Mouse (Mus musculus): ENCODE results near the gene Dcx. TPM values are rescaled to one million over a fixed set of nuclear protein-coding genes. Genes with fewer than 3 reads are reported as not detected.

The Dcx gene
- polyA plus RNA-seq, 1 experiment from 2014 or later: 6.6 TPM

GRCm38 (mm10) chrX:143893180-143893579 is 39.9 kb downstream of the Dcx start:
- no peaks in the 10 kb centered on the region; the same call in 1 of the 2 replicates for H3K27me3 ChIP-seq
- no peak overlapping the region for H3K4me3 ChIP-seq
- 51% methylated on average over 3 of the region's 3 CpGs for WGBS
- H3K9ac ChIP-seq: no peak overlapping the region
- H3K9me3 ChIP-seq: no peaks in the 10 kb centered on the region
- H3K4me2 ChIP-seq: no peak overlapping the region
- H3K36me3 ChIP-seq: no peaks in the 10 kb centered on the region
- H3K4me1 ChIP-seq: no peaks in the 10 kb centered on the region
- no peak for ATAC-seq (ENCODE audit: insufficient number of reproducible peaks, low FRiP score, low TSS enrichment, low read depth)
- H3K27ac ChIP-seq: no peak overlapping the region

- 60% methylated on average over 4 of the region's 4 CpGs for WGBS
- H3K27me3 ChIP-seq: peaks cover 9% of the 10 kb centered on the region; the same call in 1 of the 2 replicates
- no peak overlapping the region for H3K9ac ChIP-seq
- 0 out of 2 replicates have a peak overlapping the region, but pooled peaks have one; percentile 17 for H3K27ac ChIP-seq
- no peaks in the 10 kb centered on the region for H3K36me3 ChIP-seq
- H3K9me3 ChIP-seq: no peaks in the 10 kb centered on the region
- 0 out of 2 replicates have a peak, but pooled peaks cover 3% of the 10 kb centered on the region for H3K4me1 ChIP-seq
- H3K4me3 ChIP-seq: no peak overlapping the region
- no peak for ATAC-seq (ENCODE audit: insufficient number of reproducible peaks, low FRiP score, low TSS enrichment, low read depth)
- no peak overlapping the region for H3K4me2 ChIP-seq
Observed at GRCm38 (mm10) chrX:143885765-143886164, 47.3 kb downstream of the Dcx start.

GRCm38 (mm10) chrX:143884953-143885352 is 48.2 kb downstream of the Dcx start:
- 30% methylated on average over 3 of the region's 3 CpGs for WGBS

GRCm38 (mm10) chrX:143884299-143884698 is 48.8 kb downstream of the Dcx start:
- Histone ChIP-seq H3K4me2 (no peak overlapping the region), H3K4me1 (0 out of 2 replicates have a peak, but pooled peaks cover 3% of the 10 kb centered on the region), H3K4me3 (no peak overlapping the region), H3K9me3 (no peaks in the 10 kb centered on the region), H3K27ac (peak overlapping the region; percentile 65), H3K36me3 (no peaks in the 10 kb centered on the region), H3K9ac (no peak overlapping the region), H3K27me3 (peaks cover 9% of the 10 kb centered on the region; the same call in 1 of the 2 replicates)
- 49% methylated on average over 6 of the region's 6 CpGs for WGBS
- ATAC-seq (ENCODE audit: insufficient number of reproducible peaks, low FRiP score, low TSS enrichment, low read depth): peak; percentile 69; the same call in 1 of the 2 replicates

More at GRCm38 (mm10) chrX:143884953-143885352, 48.2 kb downstream of the Dcx start:
- 0 out of 2 replicates have a peak, but pooled peaks cover 3% of the 10 kb centered on the region for H3K4me1 ChIP-seq
- peaks cover 9% of the 10 kb centered on the region; the same call in 1 of the 2 replicates for H3K27me3 ChIP-seq
- H3K27ac ChIP-seq: peak overlapping the region; percentile 65
- no peaks in the 10 kb centered on the region for H3K36me3 ChIP-seq
- no peaks in the 10 kb centered on the region for H3K9me3 ChIP-seq
- ATAC-seq (ENCODE audit: insufficient number of reproducible peaks, low FRiP score, low TSS enrichment, low read depth): peak; percentile 72
- H3K4me3 ChIP-seq: no peak overlapping the region
- H3K9ac ChIP-seq: no peak overlapping the region
- no peak overlapping the region for H3K4me2 ChIP-seq

GRCm38 (mm10) chrX:143881806-143882468 is 51.2 kb downstream of the Dcx start:
- ATAC-seq (ENCODE audit: insufficient number of reproducible peaks, low FRiP score, low TSS enrichment, low read depth): no peak
- 62% methylated on average over 4 of the region's 4 CpGs for WGBS
- no peak overlapping the region for H3K4me2 ChIP-seq
- H3K9me3 ChIP-seq: no peaks in the 10 kb centered on the region
- no peaks in the 10 kb centered on the region for H3K36me3 ChIP-seq
- no peak overlapping the region for H3K27ac ChIP-seq
- peaks cover 9% of the 10 kb centered on the region; the same call in 1 of the 2 replicates for H3K27me3 ChIP-seq
- 0 out of 2 replicates have a peak, but pooled peaks cover 3% of the 10 kb centered on the region for H3K4me1 ChIP-seq
- H3K9ac ChIP-seq: no peak overlapping the region
- H3K4me3 ChIP-seq: no peak overlapping the region

GRCm38 (mm10) chrX:143879631-143880030 is 53.5 kb downstream of the Dcx start:
- WGBS: 81% methylated on average over 3 of the region's 3 CpGs
- Histone ChIP-seq H3K9me3 (no peaks in the 10 kb centered on the region), H3K27ac (no peak overlapping the region), H3K4me3 (no peak overlapping the region), H3K4me1 (no peaks in the 10 kb centered on the region), H3K27me3 (0 out of 2 replicates have a peak, but pooled peaks cover 8% of the 10 kb centered on the region), H3K4me2 (no peak overlapping the region), H3K9ac (no peak overlapping the region), H3K36me3 (no peaks in the 10 kb centered on the region)
- no peak for ATAC-seq (ENCODE audit: insufficient number of reproducible peaks, low FRiP score, low TSS enrichment, low read depth)

GRCm38 (mm10) chrX:143867129-143867664 is 65.9 kb downstream of the Dcx start:
- 64% methylated on average over 5 of the region's 5 CpGs for WGBS
- no peak for ATAC-seq (ENCODE audit: insufficient number of reproducible peaks, low FRiP score, low TSS enrichment, low read depth)
- no peaks in the 10 kb centered on the region for H3K36me3 ChIP-seq
- H3K4me2 ChIP-seq: no peak overlapping the region
- no peak overlapping the region for H3K4me3 ChIP-seq
- H3K9ac ChIP-seq: no peak overlapping the region
- no peak overlapping the region for H3K27ac ChIP-seq
- H3K4me1 ChIP-seq: no peaks in the 10 kb centered on the region
- no peaks in the 10 kb centered on the region for H3K9me3 ChIP-seq
- H3K27me3 ChIP-seq: peaks cover 4% of the 10 kb centered on the region; the same call in 1 of the 2 replicates

- Histone ChIP-seq H3K4me2 (no peak overlapping the region), H3K27ac (no peak overlapping the region), H3K4me1 (no peaks in the 10 kb centered on the region), H3K27me3 (peaks cover 14% of the 10 kb centered on the region), H3K4me3 (no peak overlapping the region), H3K9me3 (no peaks in the 10 kb centered on the region), H3K9ac (no peak overlapping the region), H3K36me3 (no peaks in the 10 kb centered on the region)
- WGBS: 42% methylated on average over 3 of the region's 3 CpGs
- no peak for ATAC-seq (ENCODE audit: insufficient number of reproducible peaks, low FRiP score, low TSS enrichment, low read depth)
Observed at GRCm38 (mm10) chrX:143851351-143851750, 81.8 kb downstream of the Dcx start.

- 76% methylated on average over 3 of the region's 3 CpGs for WGBS
- no peak for ATAC-seq (ENCODE audit: insufficient number of reproducible peaks, low FRiP score, low TSS enrichment, low read depth)
- H3K27ac ChIP-seq: no peak overlapping the region
Observed at GRCm38 (mm10) chrX:143849969-143850368, 83.1 kb downstream of the Dcx start.

GRCm38 (mm10) chrX:143846637-143847036 is 86.5 kb downstream of the Dcx start:
- H3K27me3 ChIP-seq: peaks cover 11% of the 10 kb centered on the region
- H3K9me3 ChIP-seq: no peaks in the 10 kb centered on the region
- H3K36me3 ChIP-seq: no peaks in the 10 kb centered on the region
- 66% methylated on average over 3 of the region's 3 CpGs for WGBS
- no peak overlapping the region for H3K4me3 ChIP-seq
- no peak overlapping the region for H3K4me2 ChIP-seq
- no peak overlapping the region for H3K27ac ChIP-seq
- no peak for ATAC-seq (ENCODE audit: insufficient number of reproducible peaks, low FRiP score, low TSS enrichment, low read depth)
- H3K9ac ChIP-seq: no peak overlapping the region
- no peaks in the 10 kb centered on the region for H3K4me1 ChIP-seq

More at GRCm38 (mm10) chrX:143849969-143850368, 83.1 kb downstream of the Dcx start:
- no peaks in the 10 kb centered on the region for H3K36me3 ChIP-seq
- no peak overlapping the region for H3K4me3 ChIP-seq
- H3K9ac ChIP-seq: no peak overlapping the region
- H3K27me3 ChIP-seq: peaks cover 14% of the 10 kb centered on the region
- H3K4me2 ChIP-seq: no peak overlapping the region
- no peaks in the 10 kb centered on the region for H3K9me3 ChIP-seq
- H3K4me1 ChIP-seq: no peaks in the 10 kb centered on the region

GRCm38 (mm10) chrX:143827212-143827611 is 105.9 kb downstream of the Dcx start, which contains the start of gene Capn6:
Capn6 (minus strand) TSS chrX:143827414.
- Histone ChIP-seq H3K4me2 (peak within 1 kb of the TSS; percentile 34), H3K9ac (peak within 1 kb of the TSS; percentile 28), H3K9me3 (no peaks in the 10 kb centered on the region), H3K4me1 (peaks cover 5% of the 10 kb centered on the region; the same call in 1 of the 2 replicates), H3K27me3 (peaks cover 4% of the 10 kb centered on the region; the same call in 1 of the 2 replicates), H3K27ac (peak within 1 kb of the TSS; percentile 80), H3K4me3 (peak within 1 kb of the TSS; percentile 43), H3K36me3 (no peaks in the 10 kb centered on the region)
- ATAC-seq (ENCODE audit: insufficient number of reproducible peaks, low FRiP score, low TSS enrichment, low read depth): peak; percentile 84
- 24% methylated on average over 4 of the region's 4 CpGs for WGBS

GRCm38 (mm10) chrX:143826521-143826920 is 106.6 kb downstream of the Dcx start:
- Histone ChIP-seq H3K9ac (peak overlapping the region; percentile 28), H3K4me2 (peak overlapping the region; percentile 34), H3K9me3 (no peaks in the 10 kb centered on the region), H3K36me3 (no peaks in the 10 kb centered on the region), H3K4me3 (peak overlapping the region; percentile 43), H3K27me3 (peaks cover 4% of the 10 kb centered on the region; the same call in 1 of the 2 replicates), H3K4me1 (peaks cover 5% of the 10 kb centered on the region; the same call in 1 of the 2 replicates), H3K27ac (peak overlapping the region; percentile 80)
- 25% methylated on average over 4 of the region's 4 CpGs for WGBS
- ATAC-seq (ENCODE audit: insufficient number of reproducible peaks, low FRiP score, low TSS enrichment, low read depth): no peak
